Mouse (Mus musculus) megakaryocyte, adult 5-6 weeks (primary cell): ENCODE measurements around the gene Epb42. TPM values are rescaled to one million over a fixed set of nuclear protein-coding genes. Genes with fewer than 3 reads are reported as not detected.
"Not testable (repeated sequence)": the region's sequence is repeated elsewhere in the genome, so short reads cannot be mapped to it uniquely, and the experiment has no call there.

ENCODE experiments used
- ATAC-seq: 2 replicates; pipeline ENCODE4 v1.8.0; 2016; ENCODE audit warnings: mild to moderate bottlenecking, inconsistent platforms; ENCODE audit not compliant: poor library complexity, severe bottlenecking
- total RNA-seq, 2 experiments: library from RNA; stranded (forward) in 1 of 2; stranded (reverse) in 1 of 2; fragments of 153-499, 151-499 nt in 1 of 2; fragments of 221-1000, 200-1000 nt in 1 of 2; gene quantifications; 2 replicates each; pipeline versions ENCODE4 v1.2.3 to v1.2.4; 2015 to 2017

Gene Epb42
- total RNA-seq (2015) (0.22 and 2.4 TPM in 2 replicates), total RNA-seq (2017) (1.9 and 4.4 TPM in 2 replicates)

- peak; percentile 51 for ATAC-seq
Observed at GRCm38 (mm10) chr2:121036733-121037341, at the start of gene Epb42. Epb42 (minus strand) TSS chr2:121037072.

GRCm38 (mm10) chr2:121085480-121086185 lies 48.8 kb upstream of the Epb42 start, which contains the start of gene Tgm5:
Tgm5 (minus strand) TSS chr2:121085841.
- no peak for ATAC-seq

DNA sequence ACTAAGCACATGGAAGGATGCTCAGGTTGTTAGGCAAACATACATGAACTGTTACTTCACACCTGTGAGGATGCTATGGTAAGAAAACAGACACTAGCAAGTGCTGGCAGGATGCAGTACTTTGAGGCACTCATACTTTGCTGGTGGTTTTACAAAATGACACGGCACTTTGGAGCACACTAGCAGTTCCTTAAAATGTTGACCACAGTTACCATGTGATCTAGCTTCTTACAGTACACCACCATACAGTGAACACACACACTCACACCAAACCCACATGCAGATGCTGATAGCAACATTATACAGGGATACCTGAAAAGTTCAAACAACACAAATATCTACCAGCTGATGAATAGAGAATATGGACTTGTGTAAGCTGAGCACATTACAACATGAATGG lies 45.8 kb upstream of the Epb42 start:
- ATAC-seq = peak; percentile 96

GRCm38 (mm10) chr2:121074747-121075146 lies 37.9 kb upstream of the Epb42 start:
- peak; percentile 64 for ATAC-seq

DNA sequence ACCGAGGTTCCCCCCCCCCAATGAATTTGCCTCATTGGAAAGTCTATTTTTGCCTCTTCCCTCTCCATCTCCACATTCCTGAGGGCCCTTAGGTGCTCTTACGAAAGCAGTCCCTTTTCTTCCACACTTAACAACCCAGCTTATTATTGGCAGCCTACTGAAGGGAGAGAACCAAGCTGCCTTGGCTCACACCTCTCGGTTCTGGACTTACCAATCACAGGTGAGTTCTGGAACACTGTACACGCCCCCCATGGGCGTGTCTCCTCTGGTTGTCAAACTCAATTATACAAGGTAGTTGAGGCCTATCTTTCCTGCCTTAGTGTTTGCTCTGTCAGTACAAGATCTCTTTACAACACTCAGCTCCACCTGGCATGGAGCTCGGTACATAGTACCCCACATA lies 35.0 kb upstream of the Epb42 start:
- ATAC-seq = no peak

- no peak for ATAC-seq
Observed at GRCm38 (mm10) chr2:121069506-121069905, 32.6 kb upstream of the Epb42 start.

- ATAC-seq = no peak
Observed at GRCm38 (mm10) chr2:121067116-121067515, 30.2 kb upstream of the Epb42 start.

DNA sequence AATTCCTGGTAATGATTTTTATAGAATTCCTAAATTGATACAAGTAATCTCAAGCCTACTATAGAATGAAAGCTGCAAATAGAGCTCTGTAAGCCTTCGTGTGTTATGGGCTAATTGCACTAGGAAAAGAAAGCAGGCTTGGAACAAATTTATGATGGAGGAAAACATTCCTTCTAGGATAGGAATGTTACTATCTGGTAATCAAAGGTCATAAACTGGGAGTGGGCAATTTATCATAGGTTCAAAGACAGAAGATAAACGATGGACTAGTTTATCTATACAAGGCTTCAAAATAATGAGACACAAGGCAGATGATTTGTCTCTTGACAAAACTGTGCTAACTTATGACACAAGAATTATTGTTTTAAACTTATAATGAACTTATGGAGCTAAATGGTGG lies 24.4 kb upstream of the Epb42 start:
- no peak for ATAC-seq

DNA sequence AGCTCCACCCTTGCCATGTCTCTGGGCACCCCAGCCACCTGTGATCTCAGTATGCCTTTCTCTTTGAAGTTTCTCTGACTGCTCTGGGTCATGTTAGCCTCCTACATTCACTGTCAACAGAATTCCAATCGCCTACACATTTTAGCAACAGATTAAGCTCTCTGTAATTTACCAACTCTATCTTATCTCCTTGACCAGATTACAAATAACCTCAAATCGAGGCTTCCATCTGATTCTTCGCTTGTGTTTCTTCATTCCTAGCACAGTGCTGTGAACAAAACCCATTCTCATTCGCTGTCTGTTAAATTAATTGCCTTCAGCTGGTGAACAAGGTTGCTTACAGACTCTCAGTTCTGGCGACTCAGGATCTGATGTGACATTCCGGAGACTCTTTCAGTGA lies 21.1 kb upstream of the Epb42 start:
- ATAC-seq = no peak

GRCm38 (mm10) chr2:121055915-121056314 lies 19.0 kb upstream of the Epb42 start:
- ATAC-seq = no peak

DNA sequence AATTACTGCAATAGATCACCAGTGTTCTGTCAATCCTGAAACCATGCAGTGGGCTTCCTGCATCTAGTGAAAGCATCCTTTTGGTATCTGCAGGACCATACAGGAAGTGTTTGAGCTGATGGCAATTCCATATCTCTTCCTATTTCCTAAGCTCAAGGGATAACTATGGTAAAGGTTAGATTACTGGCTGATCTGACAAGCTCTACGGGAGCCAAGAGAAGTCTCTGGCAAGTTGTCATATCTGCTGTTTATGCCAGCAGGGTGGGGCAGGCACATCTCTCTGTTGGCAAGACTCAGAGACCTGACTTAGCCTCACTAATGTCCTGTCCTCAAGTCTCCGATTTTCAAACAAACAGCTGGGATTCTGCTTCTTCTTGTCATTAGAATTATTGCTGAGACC lies 17.2 kb upstream of the Epb42 start:
- no peak for ATAC-seq

DNA sequence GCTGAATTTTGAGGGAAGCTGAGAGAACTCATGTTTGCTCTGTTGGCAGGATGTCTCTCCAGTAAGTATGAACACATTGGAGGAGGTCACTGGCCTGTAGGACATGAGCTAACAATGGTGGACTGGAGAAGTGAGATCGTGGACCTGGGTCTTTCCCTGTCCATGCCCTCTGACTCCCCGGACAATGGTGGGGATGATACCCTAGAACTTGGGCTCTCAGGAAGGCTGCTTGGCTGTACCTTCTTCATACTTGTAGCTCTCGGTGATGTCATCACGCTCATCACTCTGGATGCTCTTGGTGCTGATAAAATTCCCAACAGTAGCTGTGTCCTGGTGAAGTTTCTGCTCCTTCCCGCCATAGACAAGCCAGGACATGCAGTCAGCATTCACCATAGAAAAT lies 15.3 kb upstream of the Epb42 start:
- ATAC-seq = no peak

GRCm38 (mm10) chr2:121045653-121046052 lies 8.8 kb upstream of the Epb42 start:
- no peak for ATAC-seq

DNA sequence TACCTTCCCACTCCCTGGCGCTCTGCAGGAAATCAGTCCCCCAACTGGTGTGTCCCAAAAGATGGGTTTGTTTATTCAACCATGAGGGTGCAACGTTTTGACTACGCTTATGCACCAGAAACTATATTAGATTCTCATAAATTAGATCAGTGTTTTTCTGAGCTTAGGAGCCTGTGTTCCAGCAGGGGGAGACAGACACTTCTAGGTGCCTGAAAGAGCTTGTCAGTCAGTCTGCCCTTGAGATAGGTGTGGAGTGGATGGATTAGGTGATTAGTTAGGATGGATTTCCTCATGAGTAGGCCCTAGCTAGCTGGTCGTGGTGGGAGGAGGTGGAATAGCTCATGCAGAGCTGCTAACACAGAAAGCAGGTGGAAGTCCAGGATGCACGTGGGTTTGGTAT lies 4.2 kb upstream of the Epb42 start:
- ATAC-seq = peak; percentile 51; the same call in 1 of the 2 replicates

- no peak for ATAC-seq
Observed at GRCm38 (mm10) chr2:121039382-121039781, 2.5 kb upstream of the Epb42 start.

GRCm38 (mm10) chr2:121038851-121039250 lies 2.0 kb upstream of the Epb42 start:
- not testable (repeated sequence) for ATAC-seq

- no peak for ATAC-seq
Observed at GRCm38 (mm10) chr2:121022918-121023317, 14.0 kb downstream of the Epb42 start.

DNA sequence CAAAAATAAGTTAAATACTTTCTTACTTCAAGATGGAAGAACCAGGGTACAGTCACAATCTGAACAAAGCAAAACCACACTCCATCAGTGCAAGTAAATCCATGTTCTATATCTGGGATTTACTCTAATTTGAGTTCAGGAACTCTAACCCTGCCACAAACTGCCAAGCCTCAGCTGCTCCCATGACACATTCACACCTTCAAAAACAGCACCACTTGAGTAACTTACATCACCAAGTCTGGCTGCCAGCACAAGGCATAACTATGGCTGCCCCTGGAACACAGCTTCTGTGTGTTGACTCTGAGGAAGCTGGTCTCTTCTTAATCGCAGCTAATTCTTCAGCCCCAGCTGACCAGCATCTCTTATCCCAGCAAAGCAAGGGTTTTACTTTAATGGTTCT lies 19.7 kb downstream of the Epb42 start:
- no peak for ATAC-seq

GRCm38 (mm10) chr2:121016226-121016625 lies 20.6 kb downstream of the Epb42 start:
- no peak for ATAC-seq

DNA sequence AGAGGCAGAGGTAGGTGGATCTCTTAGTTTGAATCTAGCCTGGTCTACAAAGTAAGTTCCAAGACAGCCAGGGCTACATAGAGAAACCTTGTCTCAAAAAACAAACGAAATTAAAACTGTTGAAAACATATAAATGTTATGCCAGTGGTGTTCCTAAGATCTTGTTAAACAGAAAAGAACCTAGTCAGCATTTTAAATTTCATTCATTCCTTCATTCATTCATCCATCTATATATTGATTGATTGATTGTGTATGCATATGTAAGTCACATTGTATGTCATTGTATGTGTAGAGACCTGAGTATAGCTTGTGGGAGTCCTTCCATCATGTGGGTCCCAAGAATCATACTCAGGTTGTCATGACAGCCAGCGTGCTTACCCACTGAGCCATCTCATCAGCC lies 21.4 kb downstream of the Epb42 start:
- no peak for ATAC-seq

DNA sequence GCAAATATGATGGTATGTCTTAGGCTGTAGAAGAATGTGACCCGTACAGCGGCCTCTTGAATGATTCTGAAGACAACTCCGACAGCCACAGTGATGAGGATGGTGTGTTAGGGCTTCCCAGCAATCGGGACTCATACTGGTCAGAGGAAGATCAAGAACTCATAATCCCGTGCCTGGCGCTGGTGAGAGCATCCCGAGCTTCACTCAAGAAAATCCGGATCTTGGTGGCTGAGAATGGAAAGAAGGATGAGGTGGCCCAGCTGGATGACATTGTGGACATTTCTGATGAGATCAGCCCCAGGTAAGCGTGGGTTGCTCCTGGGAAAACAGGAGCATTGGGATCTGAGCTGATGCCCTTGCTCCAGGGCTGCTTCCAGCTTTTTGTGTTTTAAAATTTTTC lies 24.2 kb downstream of the Epb42 start:
- ATAC-seq = no peak

DNA sequence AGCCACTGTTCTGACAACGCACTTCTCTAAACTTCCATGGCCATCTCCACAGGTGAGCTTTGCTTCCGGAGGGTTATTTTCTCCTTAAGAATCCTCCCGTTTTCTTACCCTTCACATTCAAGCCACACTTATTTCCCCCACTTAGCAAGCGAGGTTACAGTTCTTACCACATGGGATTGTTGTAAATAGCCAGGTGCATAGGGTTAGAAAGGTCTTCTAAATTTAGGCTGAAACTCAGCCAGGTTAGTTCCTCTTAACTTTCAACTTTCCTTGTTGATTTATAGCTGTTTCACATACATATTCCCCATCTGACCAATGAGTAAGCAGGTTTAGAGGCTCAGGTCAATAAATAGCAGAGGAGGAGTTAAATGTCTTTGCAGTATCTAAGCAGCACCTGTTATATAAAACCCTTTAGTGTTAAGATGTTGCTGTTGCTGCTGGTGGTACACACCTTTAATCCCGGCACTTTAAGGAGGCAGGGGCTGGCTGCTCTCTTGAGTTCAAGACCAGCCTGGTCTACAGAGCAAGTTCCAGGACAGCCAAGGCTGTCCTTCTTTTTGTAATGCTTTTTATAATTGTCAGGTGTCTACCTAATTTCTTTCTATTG lies 27.7 kb downstream of the Epb42 start:
- no peak for ATAC-seq
